Mouse (Mus musculus): ENCODE results near the gene Marc1. TPM values are rescaled to one million over a fixed set of nuclear protein-coding genes. Genes with fewer than 3 reads are reported as not detected.

Gene Marc1
- polyA plus RNA-seq (2012; rRNA removed) = 10.2 and 10.3 TPM in 2 replicates
- polyA plus RNA-seq (2014; fragmentation: Nextera tagmentation; extraction: Ambion mirVana) = 22.6 and 28.6 TPM in 2 replicates

DNA sequence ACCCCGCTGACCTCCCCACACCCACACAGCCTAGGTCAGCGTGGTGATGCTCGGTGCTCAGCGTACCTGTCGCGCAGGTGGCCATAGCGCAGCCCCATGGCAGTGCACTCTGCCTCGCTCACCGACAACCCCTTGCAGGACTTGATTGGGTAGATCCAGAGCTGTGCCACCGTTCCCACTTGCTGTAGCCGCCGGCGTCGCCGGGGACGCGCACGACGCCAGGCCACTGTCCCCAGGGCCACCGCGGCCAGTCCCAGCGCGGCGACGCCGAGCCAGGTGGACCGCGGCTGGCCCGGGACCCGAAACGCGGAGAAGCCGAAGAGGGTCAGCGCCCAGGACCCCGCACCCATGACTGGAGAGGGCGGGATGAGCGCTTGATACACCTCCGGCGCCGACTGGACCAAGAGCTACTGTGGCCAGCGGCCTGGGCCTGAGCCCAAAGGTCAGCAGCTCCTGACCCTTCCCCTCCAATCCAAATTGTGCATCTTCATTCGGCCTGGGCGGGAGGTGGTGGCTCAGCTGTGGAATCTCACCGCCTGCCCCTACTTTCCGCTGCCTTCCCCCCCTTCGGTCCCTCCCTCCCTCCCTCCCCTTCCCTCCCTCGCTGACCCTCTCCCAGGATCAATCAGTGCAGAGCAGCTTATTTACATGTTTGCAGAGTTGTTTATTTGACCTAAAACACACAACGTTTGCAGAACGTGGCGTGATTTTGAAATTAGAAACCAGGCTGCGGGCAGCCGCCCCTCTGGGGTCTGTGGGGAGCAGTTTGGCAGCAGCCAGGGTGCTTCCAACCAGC, at the start of gene Marc1:
Gene Marc1 (minus strand): TSS at position 534 of the 796 bp plus-strand sequence.
- TF ChIP-seq CTCF (IDR thresholded peaks at IDR 0.05; ENCODE audit: low read depth) (no peak), EP300 (IDR thresholded peaks at IDR 0.05; ENCODE audit: low read depth) (no peak)
- peak within 1 kb of the TSS; percentile 42 to 45 for H3K4me3 ChIP-seq (ENCODE audit: insufficient read depth in 1 of 2, low read depth in 2 of 2, low read length in 2 of 2)
- H3K4me2 ChIP-seq (ENCODE audit: low read depth) = peak within 1 kb of the TSS; percentile 35
- WGBS (ENCODE audit: insufficient replicate concordance) = 17% methylated on average over 52 of the region's 52 CpGs
- ATAC-seq (ENCODE audit: insufficient read depth) = peak; percentile 61
- no peak within 1 kb of the TSS for H3K9ac ChIP-seq (replicated peaks)
- peaks cover 5% of the 10 kb centered on the region for H3K27me3 ChIP-seq (ENCODE audit: control insufficient read depth, insufficient read depth, low read length)
- no peaks in the 10 kb centered on the region for H3K9me3 ChIP-seq (ENCODE audit: control insufficient read depth, low read length)
- peaks cover 3 to 8% of the 10 kb centered on the region in 2 experiments; a peak in 3 of 4 replicates for H3K4me1 ChIP-seq (replicated peaks; ENCODE audit: control insufficient read depth in 2 of 2, insufficient read depth in 2 of 2, low read length in 1 of 2)
- no peak for DNase-seq (ENCODE audit: low read depth in 3 of 3, low spot score in 3 of 3)
- H3K36me3 ChIP-seq (replicated peaks; ENCODE audit: control insufficient read depth, insufficient read depth, low read depth) = no peaks in the 10 kb centered on the region; the same call in 1 of the 2 replicates
- no peak within 1 kb of the TSS for H3K27ac ChIP-seq

DNA sequence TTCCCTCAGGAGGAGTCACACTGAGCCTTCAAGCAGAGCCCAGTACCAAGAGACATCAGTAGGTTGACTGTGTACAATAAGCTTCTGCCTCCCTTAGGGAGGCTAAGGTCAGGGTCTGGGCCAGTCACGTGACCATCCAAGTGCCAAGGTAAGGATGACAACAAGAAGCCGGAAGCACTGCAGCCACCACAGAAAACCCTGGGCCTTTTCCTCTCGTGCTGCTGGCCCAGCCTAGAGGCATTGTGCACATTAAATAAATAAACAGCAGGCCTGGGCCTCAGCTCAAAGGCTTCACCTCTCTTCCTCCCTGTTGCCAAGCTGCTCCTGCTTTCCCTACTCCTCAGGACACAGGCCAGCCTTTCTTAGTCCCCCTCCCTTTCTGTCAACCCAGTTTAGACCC, 49.2 kb upstream of the Marc1 start:
- ATAC-seq (ENCODE audit: insufficient read depth) (no peak), DNase-seq (ENCODE audit: low read depth in 3 of 3, low spot score in 3 of 3) (no peak)
- H3K4me3 ChIP-seq (ENCODE audit: insufficient read depth in 1 of 2, low read depth in 2 of 2, low read length in 2 of 2) = no peak overlapping the region
- no peak overlapping the region for H3K4me2 ChIP-seq (ENCODE audit: low read depth)
- no peak overlapping the region for H3K27ac ChIP-seq
- H3K9me3 ChIP-seq (ENCODE audit: control insufficient read depth, low read length) = no peaks in the 10 kb centered on the region
- H3K4me1 ChIP-seq (replicated peaks; ENCODE audit: control insufficient read depth in 2 of 2, insufficient read depth in 2 of 2, low read length in 1 of 2) = peaks cover 0 to 3% of the 10 kb centered on the region in 2 experiments; a peak in 1 of 4 replicates
- TF ChIP-seq EP300 (IDR thresholded peaks at IDR 0.05; ENCODE audit: low read depth) (no peak), CTCF (IDR thresholded peaks at IDR 0.05; ENCODE audit: low read depth) (no peak)
- 46% methylated on average over 3 of the region's 3 CpGs for WGBS (ENCODE audit: insufficient replicate concordance)
- no peaks in the 10 kb centered on the region for H3K36me3 ChIP-seq (replicated peaks; ENCODE audit: control insufficient read depth, insufficient read depth, low read depth)
- no peaks in the 10 kb centered on the region for H3K27me3 ChIP-seq (ENCODE audit: control insufficient read depth, insufficient read depth, low read length)
- no peak overlapping the region for H3K9ac ChIP-seq (replicated peaks)

DNA sequence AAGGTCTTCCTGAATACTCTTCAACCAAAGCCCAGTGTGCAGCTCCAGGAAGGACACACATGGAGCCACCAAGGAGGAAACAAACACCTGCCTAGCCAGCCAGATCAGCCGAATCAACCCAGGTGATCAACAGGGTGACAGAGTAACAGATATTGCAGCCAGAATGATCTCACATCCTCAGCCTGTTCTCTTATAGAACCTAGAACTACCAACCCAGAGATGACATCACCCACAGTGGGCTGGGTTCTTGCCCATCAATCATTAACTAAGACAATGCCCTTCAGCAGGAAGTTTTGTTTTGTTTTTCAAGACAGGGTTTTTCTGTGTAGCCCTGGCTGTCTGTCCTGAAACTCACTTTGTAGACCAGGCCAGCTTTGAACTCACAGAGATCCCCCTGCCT, 47.1 kb upstream of the Marc1 start:
- DNase-seq (ENCODE audit: low read depth in 3 of 3, low spot score in 3 of 3) (no peak), ATAC-seq (ENCODE audit: insufficient read depth) (no peak)
- TF ChIP-seq CTCF (IDR thresholded peaks at IDR 0.05; ENCODE audit: low read depth) (no peak), EP300 (IDR thresholded peaks at IDR 0.05; ENCODE audit: low read depth) (no peak)
- Histone ChIP-seq H3K36me3 (replicated peaks; ENCODE audit: control insufficient read depth, insufficient read depth, low read depth) (no peaks in the 10 kb centered on the region), H3K4me1 (replicated peaks; ENCODE audit: control insufficient read depth in 2 of 2, insufficient read depth in 2 of 2, low read length in 1 of 2) (peaks cover 0 to 9% of the 10 kb centered on the region in 2 experiments; a peak in 1 of 4 replicates), H3K4me2 (ENCODE audit: low read depth) (no peak overlapping the region), H3K27ac (no peak overlapping the region), H3K9ac (replicated peaks) (no peak overlapping the region), H3K9me3 (ENCODE audit: control insufficient read depth, low read length) (no peaks in the 10 kb centered on the region), H3K27me3 (ENCODE audit: control insufficient read depth, insufficient read depth, low read length) (no peaks in the 10 kb centered on the region), H3K4me3 (ENCODE audit: insufficient read depth in 1 of 2, low read depth in 2 of 2, low read length in 2 of 2) (no peak overlapping the region)
- WGBS (ENCODE audit: insufficient replicate concordance) = 56% methylated on average over 1 of the region's 1 CpGs

DNA sequence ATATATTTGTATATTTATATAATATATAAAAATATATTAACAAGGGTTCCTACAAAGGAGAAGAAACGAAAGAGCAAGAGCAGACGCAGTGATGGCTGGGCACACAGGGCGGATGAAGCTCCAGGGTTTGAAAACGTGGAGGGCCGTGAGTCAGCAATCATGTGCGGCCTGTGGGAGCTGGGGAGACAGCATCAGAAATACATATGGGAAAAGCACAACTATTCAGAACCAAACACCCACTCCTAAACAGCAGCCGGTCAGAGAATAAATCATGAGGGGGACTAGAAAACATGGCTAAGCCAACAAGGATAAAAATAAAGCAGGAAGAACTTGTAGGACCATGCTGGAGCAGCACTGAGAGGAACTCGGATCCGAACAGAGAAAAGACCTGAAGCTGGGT, 46.1 kb upstream of the Marc1 start:
- ATAC-seq (ENCODE audit: insufficient read depth) = no peak
- Histone ChIP-seq H3K27me3 (ENCODE audit: control insufficient read depth, insufficient read depth, low read length) (no peaks in the 10 kb centered on the region), H3K36me3 (replicated peaks; ENCODE audit: control insufficient read depth, insufficient read depth, low read depth) (no peaks in the 10 kb centered on the region), H3K9me3 (ENCODE audit: control insufficient read depth, low read length) (no peaks in the 10 kb centered on the region), H3K27ac (no peak overlapping the region), H3K9ac (replicated peaks) (no peak overlapping the region), H3K4me2 (ENCODE audit: low read depth) (no peak overlapping the region), H3K4me3 (ENCODE audit: insufficient read depth in 1 of 2, low read depth in 2 of 2, low read length in 2 of 2) (no peak overlapping the region), H3K4me1 (replicated peaks; ENCODE audit: control insufficient read depth in 2 of 2, insufficient read depth in 2 of 2, low read length in 1 of 2) (peaks cover 8 to 13% of the 10 kb centered on the region in 2 experiments)
- 62% methylated on average over 9 of the region's 9 CpGs for WGBS (ENCODE audit: insufficient replicate concordance)
- TF ChIP-seq CTCF (IDR thresholded peaks at IDR 0.05; ENCODE audit: low read depth) (no peak), EP300 (IDR thresholded peaks at IDR 0.05; ENCODE audit: low read depth) (no peak)
- DNase-seq (ENCODE audit: low read depth in 3 of 3, low spot score in 3 of 3) = no peak

DNA sequence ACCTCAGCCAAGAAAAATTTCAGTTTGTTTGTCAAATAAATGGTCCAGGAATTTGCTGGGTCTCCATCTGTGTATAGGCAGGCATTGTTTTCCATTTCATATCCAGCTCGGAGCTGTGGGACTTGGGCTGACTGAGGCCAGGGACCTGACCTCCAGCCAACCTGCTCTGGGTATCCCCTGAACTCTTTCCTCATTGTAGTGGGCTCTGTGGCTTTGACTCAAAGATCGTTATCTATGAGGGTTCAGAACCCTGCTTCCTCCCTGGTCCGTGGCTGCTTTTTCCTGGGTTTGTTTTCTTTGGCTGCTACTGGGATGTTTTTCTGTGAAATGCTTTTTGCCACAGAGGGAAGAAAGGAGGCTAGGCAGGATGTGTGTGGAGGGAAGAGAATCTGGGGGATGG, 42.8 kb upstream of the Marc1 start:
- TF ChIP-seq EP300 (IDR thresholded peaks at IDR 0.05; ENCODE audit: low read depth) (no peak), CTCF (IDR thresholded peaks at IDR 0.05; ENCODE audit: low read depth) (no peak)
- 18% methylated on average over 3 of the region's 3 CpGs for WGBS (ENCODE audit: insufficient replicate concordance)
- Histone ChIP-seq H3K4me1 (replicated peaks; ENCODE audit: control insufficient read depth in 2 of 2, insufficient read depth in 2 of 2, low read length in 1 of 2) (peaks cover 19 to 23% of the 10 kb centered on the region in 2 experiments), H3K9me3 (ENCODE audit: control insufficient read depth, low read length) (no peaks in the 10 kb centered on the region), H3K36me3 (replicated peaks; ENCODE audit: control insufficient read depth, insufficient read depth, low read depth) (no peaks in the 10 kb centered on the region), H3K27me3 (ENCODE audit: control insufficient read depth, insufficient read depth, low read length) (no peaks in the 10 kb centered on the region), H3K4me3 (ENCODE audit: insufficient read depth in 1 of 2, low read depth in 2 of 2, low read length in 2 of 2) (no peak overlapping the region), H3K27ac (no peak overlapping the region), H3K4me2 (ENCODE audit: low read depth) (no peak overlapping the region), H3K9ac (replicated peaks) (no peak overlapping the region)
- ATAC-seq (ENCODE audit: insufficient read depth) = no peak
- DNase-seq (ENCODE audit: low read depth in 3 of 3, low spot score in 3 of 3) = no peak
